Mouse (Mus musculus) c-Kit-positive CD71-negative TER-119-negative erythroid progenitor cells, embryonic 14.5 days (primary cell): Measurements from ENCODE around the gene Zbtb8a.
"Not testable (repeated sequence)": the region's sequence is repeated elsewhere in the genome, so short reads cannot be mapped to it uniquely, and the experiment has no call there.

Experiments used
- DNase-seq: peaks from one replicate; pipeline ENCODE4 v3.0.0-alpha.2; 2013; ENCODE audit warnings: low read depth

Gene Zbtb8a

GRCm38 (mm10) chr4:129377601-129378390 is at the start of gene Zbtb8a:
TSS of gene Zbtb8a (minus strand) at chr4:129378116.
- DNase-seq = no peak

DNA sequence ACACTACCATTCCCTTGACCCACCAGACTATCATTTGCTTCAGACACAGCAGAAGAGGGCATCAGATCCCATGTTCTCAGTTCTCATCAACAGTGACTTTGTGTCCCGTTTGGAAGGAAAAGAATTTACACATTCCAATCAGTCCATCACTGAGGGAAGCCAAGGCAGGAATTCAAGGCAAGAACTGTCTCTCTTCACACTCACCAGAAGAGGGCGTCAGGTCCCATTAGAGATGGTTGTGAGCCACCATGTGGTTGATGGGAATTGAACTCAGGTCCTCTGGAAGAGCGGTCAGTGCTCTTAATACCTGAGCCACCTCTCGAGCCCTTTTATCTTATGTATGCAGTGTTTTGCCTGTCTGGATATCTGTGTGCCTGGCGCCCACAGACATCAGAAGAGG is 40.4 kb upstream of the Zbtb8a start:
- DNase-seq = no peak

- no peak for DNase-seq
Measured at GRCm38 (mm10) chr4:129416478-129416877, 38.6 kb upstream of the Zbtb8a start.

GRCm38 (mm10) chr4:129415892-129416291 is 38.0 kb upstream of the Zbtb8a start:
- DNase-seq = no peak

DNA sequence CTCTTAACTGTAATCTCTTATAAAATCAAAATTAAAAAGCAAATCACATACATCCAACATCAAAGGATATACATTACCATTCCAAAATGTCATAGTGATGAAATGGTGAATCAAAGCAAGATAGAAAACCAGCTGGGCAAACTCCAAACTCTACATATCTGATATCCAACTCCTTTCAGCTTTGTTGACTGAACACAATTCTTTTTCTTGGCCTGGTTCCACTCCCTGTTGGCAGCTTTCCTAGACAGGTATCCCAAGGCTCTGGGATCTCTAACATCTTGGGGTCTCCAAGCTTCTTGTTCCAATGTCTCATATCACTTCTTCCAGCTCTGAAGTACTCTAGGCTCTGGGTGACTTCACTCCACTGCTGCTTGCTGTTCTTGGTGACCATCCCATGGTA is 33.1 kb upstream of the Zbtb8a start:
- no peak for DNase-seq

GRCm38 (mm10) chr4:129410532-129410931 is 32.6 kb upstream of the Zbtb8a start:
- not testable (repeated sequence) for DNase-seq

GRCm38 (mm10) chr4:129406447-129406846 is 28.5 kb upstream of the Zbtb8a start:
- DNase-seq = no peak

DNA sequence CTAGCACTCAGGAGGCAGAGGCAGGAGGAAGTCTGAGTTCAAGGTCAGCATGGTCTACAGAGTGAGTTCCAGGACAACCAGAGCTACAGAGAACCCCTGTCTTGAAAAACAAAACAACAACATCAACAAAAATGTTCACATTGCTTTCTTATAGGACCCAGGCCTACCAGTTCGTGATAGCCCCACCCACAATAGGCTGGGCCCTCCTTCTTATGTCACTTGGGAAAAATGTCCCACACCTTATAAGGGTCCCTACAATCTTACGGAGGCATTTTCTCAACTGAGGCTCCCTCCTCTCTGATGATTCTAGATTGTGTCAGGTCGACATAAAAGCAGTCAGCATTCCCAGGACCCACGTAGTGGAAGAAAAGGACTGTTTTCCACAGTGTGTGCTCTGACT is 21.9 kb upstream of the Zbtb8a start:
- no peak for DNase-seq

DNA sequence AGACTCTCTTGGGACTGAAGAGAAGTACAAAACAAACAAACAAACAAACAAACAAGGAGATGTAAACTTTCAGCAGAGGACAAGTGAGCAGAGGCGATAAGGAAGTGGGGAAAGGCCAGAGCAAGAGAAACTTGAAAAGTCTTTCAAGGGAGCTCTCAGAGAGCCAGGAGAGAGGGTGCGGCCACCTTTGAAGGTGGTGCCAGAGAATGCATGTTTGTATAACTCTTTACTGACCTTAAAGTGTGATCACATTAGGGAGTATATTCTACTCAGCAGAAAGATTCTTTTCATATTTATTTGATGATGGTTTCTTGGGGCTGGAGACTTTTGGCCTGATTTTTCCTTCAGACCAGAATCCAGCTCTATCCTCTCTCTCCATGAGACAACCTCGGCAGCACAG is 19.0 kb upstream of the Zbtb8a start:
- DNase-seq = no peak

DNA sequence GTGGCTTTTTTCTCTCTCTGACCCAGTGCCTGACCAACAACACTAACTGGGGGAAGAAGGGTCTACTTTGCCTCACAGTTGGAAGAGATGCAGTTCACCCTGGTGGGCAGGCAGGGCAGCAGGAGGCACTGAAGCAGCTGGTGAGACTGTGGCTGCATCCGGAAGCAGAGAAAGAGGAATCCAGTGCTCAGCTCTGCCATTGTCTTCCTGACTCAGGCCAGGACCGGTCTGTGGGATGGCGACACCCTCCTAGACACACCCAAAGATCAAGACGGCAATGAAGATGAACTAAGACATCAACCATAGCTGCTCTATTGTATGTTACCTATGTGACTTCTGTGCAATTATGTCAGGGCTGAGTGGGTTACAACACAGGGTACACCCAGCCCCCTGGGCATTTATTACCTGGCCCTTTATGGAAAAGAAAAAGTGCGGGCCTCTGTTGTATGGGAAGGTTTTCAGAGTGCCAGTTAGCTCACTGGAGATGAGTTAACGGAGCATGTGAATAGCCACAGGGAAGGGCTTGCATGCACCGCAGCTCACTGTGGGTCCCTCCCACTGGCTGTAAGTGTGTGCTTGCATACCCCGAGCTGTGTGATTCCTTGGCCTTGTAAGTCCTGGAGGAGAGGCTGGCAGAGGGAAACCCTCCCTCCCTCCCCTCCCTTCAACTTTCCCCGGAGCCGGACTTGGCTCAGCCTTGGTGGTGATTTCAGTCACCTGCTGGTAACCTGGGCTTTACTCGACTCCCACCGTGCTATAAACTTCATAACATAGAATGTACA is 16.4 kb upstream of the Zbtb8a start:
- DNase-seq = no peak

DNA sequence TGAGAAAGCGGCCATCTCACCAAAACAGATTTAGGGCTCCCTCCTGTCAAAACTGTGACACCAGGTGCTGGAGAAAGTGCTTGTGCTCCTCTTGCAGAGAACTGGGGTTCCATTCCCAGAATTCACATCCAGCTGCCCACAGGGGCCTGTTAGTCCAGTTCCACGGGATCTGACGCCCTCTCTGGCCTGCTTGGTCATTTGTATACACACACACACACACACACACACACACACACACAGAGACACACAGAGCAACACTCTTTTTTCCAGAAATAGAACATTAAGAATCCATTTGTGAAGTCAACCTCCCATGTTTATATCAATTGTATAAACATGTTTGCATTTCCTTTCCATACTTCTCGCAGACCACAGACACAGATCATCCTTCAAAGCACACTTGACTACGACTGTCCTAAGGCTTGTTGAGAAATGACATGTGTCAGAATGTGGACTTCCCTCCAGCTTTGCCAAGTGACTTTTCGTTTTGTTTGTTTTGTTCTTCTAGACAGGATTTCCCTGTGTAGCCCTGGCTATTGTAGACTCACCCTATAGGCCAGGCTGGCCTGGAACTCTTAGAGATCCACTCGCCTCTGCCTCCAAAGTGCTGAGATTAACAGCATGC is 13.1 kb upstream of the Zbtb8a start:
- DNase-seq = no peak

DNA sequence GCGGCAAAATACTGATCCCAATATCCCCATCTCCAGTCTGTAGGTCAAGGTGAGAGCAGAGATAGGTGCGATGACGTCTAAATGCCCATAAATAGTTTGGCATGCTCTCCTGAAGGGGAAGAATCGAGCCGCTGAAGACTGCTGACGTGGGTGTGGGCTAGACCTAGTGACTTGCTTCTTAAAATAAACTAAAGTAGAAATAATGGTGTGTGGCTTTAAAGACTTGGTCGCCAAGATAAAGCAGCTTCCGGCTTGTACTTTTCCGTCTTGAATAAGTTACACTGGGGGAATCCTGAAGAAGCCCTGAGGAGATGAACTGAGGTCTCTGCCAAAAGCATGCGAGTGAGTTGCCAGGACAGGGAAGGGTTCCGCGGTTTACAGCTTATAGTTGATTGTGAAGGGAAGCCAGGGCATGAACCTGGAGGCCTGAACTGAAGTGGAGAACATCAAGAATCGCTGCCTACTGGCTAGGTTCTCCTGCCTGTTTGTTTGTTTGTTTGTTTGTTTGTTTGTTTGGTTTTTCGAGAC is 12.4 kb upstream of the Zbtb8a start:
- no peak for DNase-seq

- no peak for DNase-seq
Measured at GRCm38 (mm10) chr4:129388404-129388803, 10.5 kb upstream of the Zbtb8a start.

DNA sequence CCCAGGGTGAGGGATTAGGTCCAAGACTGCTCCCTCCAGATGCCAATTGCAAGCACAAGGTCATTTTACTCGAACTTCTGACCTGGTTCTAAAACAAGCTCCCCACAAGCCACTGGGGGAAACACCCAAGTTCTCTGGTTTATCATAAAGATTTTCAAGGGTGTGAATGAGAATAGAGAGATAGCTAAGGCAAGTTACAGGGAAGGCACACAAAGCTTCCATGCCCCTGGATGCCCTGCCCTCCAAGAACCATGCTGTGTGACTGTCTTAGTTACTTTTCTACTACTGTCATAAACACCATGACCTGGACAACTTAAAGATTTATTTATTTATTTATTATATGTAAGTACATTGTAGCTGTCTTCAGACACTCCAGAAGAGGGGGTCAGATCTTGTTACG is 9.1 kb upstream of the Zbtb8a start:
- DNase-seq = no peak

DNA sequence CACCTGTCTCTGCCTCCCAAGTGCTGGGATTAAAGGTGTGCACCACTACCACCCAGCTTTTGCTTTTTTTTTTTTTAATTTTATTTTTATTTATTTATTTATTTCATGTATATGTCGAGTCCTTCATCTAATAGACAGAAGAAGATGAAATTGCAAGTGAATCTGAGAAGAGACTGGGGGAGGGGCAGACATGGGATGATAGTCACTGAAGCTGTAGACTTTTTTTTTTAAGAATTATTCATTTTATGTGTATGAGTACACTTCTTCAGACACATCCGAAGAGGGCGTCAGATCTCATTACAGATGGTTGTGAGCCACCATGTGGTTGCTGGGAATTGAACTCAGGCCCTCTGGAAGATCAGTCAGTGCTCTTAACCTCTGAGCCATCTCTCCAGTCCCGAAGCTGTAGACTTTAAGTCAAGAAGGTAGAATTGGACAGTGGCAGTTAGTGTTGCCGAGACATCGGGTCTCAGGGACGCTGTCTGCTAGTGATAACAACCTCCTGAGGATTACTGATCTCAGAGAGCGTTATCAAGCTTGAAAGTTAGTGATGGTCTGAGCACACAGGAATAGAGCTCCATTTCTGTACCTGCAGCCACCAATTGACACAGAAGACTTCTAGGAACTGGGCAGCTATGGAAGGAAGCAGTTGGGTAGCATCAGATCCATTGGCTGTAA is 8.5 kb upstream of the Zbtb8a start:
- no peak for DNase-seq

- no peak for DNase-seq
Measured at GRCm38 (mm10) chr4:129385685-129386084, 7.8 kb upstream of the Zbtb8a start.

- no peak for DNase-seq
Measured at GRCm38 (mm10) chr4:129384440-129384839, 6.5 kb upstream of the Zbtb8a start.

GRCm38 (mm10) chr4:129383586-129383985 is 5.7 kb upstream of the Zbtb8a start:
- DNase-seq = no peak

- DNase-seq = no peak
Measured at GRCm38 (mm10) chr4:129382488-129382887, 4.6 kb upstream of the Zbtb8a start.

DNA sequence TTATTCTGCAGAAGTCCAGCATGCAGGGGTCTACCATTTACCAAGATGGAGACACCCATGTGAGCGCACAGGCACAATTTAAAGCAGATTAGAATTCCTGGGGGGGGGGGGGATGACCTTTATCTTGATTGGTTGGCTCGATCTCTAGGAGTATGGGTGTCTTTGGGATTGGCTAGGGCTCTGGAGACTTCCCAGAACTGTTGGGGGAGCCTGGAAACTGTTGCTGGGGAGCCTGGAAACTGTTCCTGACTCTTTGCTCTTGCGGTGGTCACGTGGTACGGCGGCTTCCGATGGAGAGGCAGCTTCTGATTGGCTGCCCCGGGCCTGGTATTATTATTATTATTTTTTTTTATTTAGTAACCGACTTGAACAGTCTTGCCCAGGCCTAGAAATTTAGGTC is 4.1 kb upstream of the Zbtb8a start:
- DNase-seq = no peak

DNA sequence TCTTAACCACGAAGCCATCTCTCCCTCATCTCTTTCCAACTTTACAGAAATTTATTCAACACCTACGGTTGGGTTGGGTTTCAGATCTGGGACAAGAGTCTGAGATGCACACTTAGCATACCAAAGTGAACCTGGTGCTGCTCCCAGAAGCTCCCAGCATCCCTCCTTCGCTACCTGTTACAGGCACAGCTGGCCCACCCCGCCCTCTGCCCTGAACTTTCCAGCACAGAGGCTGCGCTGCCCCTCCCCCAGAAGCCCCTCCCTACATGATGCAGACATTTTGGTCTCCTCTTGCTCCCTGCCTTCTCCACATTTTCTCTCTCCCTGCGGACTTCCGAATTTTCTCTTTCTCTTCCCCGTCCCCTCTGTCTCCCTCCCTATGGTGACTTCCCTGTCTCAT is 3.2 kb upstream of the Zbtb8a start:
- DNase-seq = no peak

GRCm38 (mm10) chr4:129379805-129380204 is 1.9 kb upstream of the Zbtb8a start:
- no peak for DNase-seq
